Mouse (Mus musculus): ENCODE measurements around the gene Olfr1358. TPM values are rescaled to one million over a fixed set of nuclear protein-coding genes. Genes with fewer than 3 reads are reported as not detected.
"Not testable (repeated sequence)": the region's sequence is repeated elsewhere in the genome, so short reads cannot be mapped to it uniquely, and the experiment has no call there.

The Olfr1358 gene
- polyA plus RNA-seq, 1 experiment from 2014 or later = not detected

DNA sequence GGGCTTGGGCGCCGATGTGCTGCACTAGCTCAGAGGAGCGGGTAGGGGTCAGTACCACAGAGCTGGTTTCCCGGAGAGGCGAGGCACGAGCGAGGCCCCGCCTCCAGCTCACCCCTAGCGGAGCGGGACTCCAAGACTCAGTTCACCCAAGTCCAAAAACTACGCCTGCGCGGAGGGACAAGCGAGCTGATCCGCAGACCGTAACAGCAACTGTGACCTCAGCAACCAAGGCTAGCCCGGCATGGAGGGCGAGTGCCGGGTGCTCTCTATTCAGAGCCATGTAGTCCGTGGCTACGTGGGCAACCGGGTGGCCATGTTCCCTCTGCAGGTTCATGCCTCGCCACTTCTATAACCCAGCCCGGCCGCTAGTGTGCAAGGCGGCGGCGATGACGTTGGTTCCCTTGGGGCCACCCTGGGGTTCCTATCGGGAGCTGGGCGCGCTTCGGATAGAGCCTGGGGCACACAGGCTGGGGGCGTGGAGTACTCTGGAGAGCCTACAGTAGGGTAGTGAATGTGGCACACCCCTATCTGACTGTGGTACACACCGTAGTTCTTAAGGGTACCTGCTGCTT, 35.2 kb upstream of the Olfr1358 start:
- H3K4me1 ChIP-seq (ENCODE audit: control insufficient read depth, insufficient read depth, low read length) = peaks cover 5% of the 10 kb centered on the region; the same call in 1 of the 2 replicates
- WGBS (ENCODE audit: insufficient replicate concordance) = under 1% methylated on average over 35 of the region's 35 CpGs
- H3K9ac ChIP-seq (ENCODE audit: low read depth, low read length) = peak overlapping the region; percentile 56
- peaks cover 13% of the 10 kb centered on the region for H3K27me3 ChIP-seq (ENCODE audit: control insufficient read depth, insufficient read depth, low read length)
- H3K27ac ChIP-seq (ENCODE audit: low read depth, low read length) = no peak overlapping the region
- H3K9me3 ChIP-seq (replicated peaks; ENCODE audit: control insufficient read depth, low read length) = no peaks in the 10 kb centered on the region
- H3K4me3 ChIP-seq (ENCODE audit: low read depth, low read length) = peak overlapping the region; percentile 54
- no peaks in the 10 kb centered on the region for H3K36me3 ChIP-seq (ENCODE audit: control insufficient read depth, insufficient read depth, low read length)
- peak overlapping the region; percentile 91 for H3K4me2 ChIP-seq
- ATAC-seq (replicated peaks; ENCODE audit: insufficient number of reproducible peaks, low FRiP score, low TSS enrichment) = peak; percentile 91

DNA sequence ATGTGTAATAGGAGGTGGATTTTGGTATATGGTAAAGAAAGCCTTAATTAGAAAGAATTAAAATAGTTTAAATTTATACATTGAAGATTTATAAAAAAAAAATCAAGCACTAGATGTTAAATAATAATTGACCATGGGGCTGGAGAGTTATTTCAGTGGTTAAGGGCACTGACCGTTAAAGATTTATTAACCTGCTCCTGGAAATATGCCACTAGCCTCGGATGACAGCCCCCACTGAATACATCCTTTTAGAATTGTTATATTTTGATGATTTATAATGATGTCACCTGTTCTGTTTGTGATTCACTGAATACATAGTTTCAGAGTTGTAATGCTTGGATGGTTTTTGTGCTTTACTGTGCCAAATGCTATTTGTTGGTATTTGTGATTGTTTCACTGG, 31.9 kb upstream of the Olfr1358 start:
- H3K27me3 ChIP-seq (ENCODE audit: control insufficient read depth, insufficient read depth, low read length) = peaks cover 22% of the 10 kb centered on the region
- H3K36me3 ChIP-seq (ENCODE audit: control insufficient read depth, insufficient read depth, low read length); H3K9ac ChIP-seq (ENCODE audit: low read depth, low read length); H3K4me1 ChIP-seq (ENCODE audit: control insufficient read depth, insufficient read depth, low read length); H3K27ac ChIP-seq (ENCODE audit: low read depth, low read length); H3K9me3 ChIP-seq (replicated peaks; ENCODE audit: control insufficient read depth, low read length); H3K4me2 ChIP-seq; H3K4me3 ChIP-seq (ENCODE audit: low read depth, low read length); ATAC-seq (replicated peaks; ENCODE audit: insufficient number of reproducible peaks, low FRiP score, low TSS enrichment): not testable (repeated sequence)
- WGBS (ENCODE audit: insufficient replicate concordance) = 71% methylated on average over 2 of the region's 2 CpGs

DNA sequence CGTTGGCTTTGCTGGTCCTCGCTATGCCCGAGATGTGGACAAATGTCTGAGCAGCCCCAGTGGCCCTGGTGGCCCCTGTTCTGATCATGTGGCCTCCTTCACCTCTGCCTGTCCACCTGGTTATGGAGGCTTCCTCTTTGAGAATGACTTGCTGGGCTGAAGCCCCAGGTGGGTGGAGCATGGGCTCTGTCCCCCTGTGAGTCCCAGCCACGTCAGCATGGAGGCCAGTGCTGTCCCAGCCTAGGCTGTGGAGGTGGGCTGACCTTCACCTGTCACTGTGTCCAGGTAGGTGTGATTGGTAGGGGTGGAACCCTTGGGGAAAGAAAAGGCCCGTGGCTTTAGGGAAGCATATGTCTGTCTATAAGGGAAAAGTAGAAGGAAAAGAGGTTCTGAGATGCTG, 30.4 kb upstream of the Olfr1358 start:
- ATAC-seq (replicated peaks; ENCODE audit: insufficient number of reproducible peaks, low FRiP score, low TSS enrichment) = no peak
- H3K4me1 ChIP-seq (ENCODE audit: control insufficient read depth, insufficient read depth, low read length) = no peaks in the 10 kb centered on the region

DNA sequence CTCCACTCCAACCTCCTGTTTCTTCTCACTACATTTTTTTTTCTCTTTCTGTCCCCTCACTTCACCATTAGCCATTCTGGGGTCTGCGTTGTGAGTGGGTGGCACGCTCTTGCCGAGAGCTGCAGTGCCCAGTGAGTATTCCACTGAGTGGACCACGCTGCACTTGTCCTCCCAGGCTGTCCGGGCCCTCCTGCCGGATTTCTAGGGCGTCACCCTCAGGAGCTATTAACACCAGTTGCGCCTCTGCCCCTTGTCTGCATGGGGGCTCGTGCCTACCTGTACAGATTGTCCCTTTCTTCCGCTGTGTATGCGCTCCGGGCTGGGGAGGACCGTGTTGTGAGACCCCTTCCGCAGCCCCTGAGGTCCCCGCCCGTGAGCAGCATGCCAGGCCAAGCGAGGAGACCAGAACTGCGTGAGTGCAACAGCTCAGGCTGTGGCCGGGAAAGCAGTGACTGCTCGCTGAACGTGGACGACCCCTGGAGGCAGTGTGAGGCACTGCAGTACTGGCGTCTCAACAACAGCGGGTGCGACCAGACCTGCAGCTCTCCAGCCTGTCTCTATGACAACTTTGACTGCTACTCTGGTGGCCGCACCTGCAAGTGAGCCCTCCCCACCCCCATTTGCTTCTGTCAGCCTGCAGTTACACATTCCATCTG, 29.7 kb upstream of the Olfr1358 start:
- 11% methylated on average over 26 of the region's 26 CpGs for WGBS (ENCODE audit: insufficient replicate concordance)
- peak; percentile 66 for ATAC-seq (replicated peaks; ENCODE audit: insufficient number of reproducible peaks, low FRiP score, low TSS enrichment)
- Histone ChIP-seq H3K4me1 (ENCODE audit: control insufficient read depth, insufficient read depth, low read length) (no peaks in the 10 kb centered on the region), H3K27me3 (ENCODE audit: control insufficient read depth, insufficient read depth, low read length) (peaks cover 21% of the 10 kb centered on the region), H3K9me3 (replicated peaks; ENCODE audit: control insufficient read depth, low read length) (no peaks in the 10 kb centered on the region), H3K9ac (ENCODE audit: low read depth, low read length) (peak overlapping the region; percentile 34; the same call in 1 of the 2 replicates), H3K4me2 (peak overlapping the region; percentile 66), H3K36me3 (ENCODE audit: control insufficient read depth, insufficient read depth, low read length) (no peaks in the 10 kb centered on the region), H3K4me3 (ENCODE audit: low read depth, low read length) (peak overlapping the region; percentile 25), H3K27ac (ENCODE audit: low read depth, low read length) (no peak overlapping the region)

More for the DNA sequence above, 30.4 kb upstream of the Olfr1358 start:
- Histone ChIP-seq H3K9me3 (replicated peaks; ENCODE audit: control insufficient read depth, low read length) (no peaks in the 10 kb centered on the region), H3K36me3 (ENCODE audit: control insufficient read depth, insufficient read depth, low read length) (no peaks in the 10 kb centered on the region), H3K4me3 (ENCODE audit: low read depth, low read length) (no peak overlapping the region), H3K27me3 (ENCODE audit: control insufficient read depth, insufficient read depth, low read length) (peaks cover 22% of the 10 kb centered on the region), H3K27ac (ENCODE audit: low read depth, low read length) (no peak overlapping the region), H3K4me2 (no peak overlapping the region), H3K9ac (ENCODE audit: low read depth, low read length) (no peak overlapping the region)
- WGBS (ENCODE audit: insufficient replicate concordance) = 68% methylated on average over 5 of the region's 5 CpGs

DNA sequence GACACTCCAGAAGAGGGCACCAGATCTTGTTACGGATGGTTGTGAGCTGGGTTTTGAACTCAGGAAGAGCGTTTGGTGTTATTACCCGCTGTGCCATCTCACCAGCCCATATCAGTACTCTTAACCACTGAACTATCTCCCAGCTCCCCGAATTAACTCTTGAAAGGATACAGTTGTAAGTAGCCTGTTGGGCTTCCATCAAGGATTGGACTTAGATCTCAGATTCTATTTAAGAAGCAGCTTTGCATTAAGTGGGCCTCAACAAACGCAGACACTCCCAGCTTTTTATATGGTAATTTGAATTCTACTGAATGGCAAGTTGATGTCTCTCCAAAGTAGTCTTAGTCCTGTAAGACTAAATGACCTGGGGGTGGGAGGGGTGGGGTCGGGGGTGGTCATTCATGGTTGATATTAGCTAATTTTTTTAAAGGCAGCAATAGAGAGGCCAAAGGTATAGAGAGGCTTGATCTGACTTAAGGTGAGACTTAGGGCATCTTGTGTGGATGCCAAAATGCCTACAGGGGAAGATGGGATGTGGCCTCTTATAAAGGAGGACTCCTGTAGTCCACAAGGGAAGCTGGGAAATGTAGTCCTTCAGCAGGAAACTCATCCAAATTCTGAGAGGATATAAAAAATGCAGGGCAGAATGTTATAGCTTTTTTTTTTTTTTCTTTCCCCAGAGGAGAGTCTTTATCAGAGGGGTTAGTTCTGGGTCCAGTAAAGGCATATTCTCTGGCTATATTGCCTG, 14.1 kb upstream of the Olfr1358 start:
- Histone ChIP-seq H3K27me3 (ENCODE audit: control insufficient read depth, insufficient read depth, low read length) (no peaks in the 10 kb centered on the region), H3K4me3 (ENCODE audit: low read depth, low read length) (no peak overlapping the region), H3K36me3 (ENCODE audit: control insufficient read depth, insufficient read depth, low read length) (no peaks in the 10 kb centered on the region), H3K27ac (ENCODE audit: low read depth, low read length) (no peak overlapping the region), H3K4me1 (ENCODE audit: control insufficient read depth, insufficient read depth, low read length) (no peaks in the 10 kb centered on the region), H3K9ac (ENCODE audit: low read depth, low read length) (no peak overlapping the region), H3K9me3 (replicated peaks; ENCODE audit: control insufficient read depth, low read length) (no peaks in the 10 kb centered on the region), H3K4me2 (no peak overlapping the region)
- WGBS (ENCODE audit: insufficient replicate concordance) = 70% methylated on average over 6 of the region's 6 CpGs
- no peak for ATAC-seq (replicated peaks; ENCODE audit: insufficient number of reproducible peaks, low FRiP score, low TSS enrichment)

DNA sequence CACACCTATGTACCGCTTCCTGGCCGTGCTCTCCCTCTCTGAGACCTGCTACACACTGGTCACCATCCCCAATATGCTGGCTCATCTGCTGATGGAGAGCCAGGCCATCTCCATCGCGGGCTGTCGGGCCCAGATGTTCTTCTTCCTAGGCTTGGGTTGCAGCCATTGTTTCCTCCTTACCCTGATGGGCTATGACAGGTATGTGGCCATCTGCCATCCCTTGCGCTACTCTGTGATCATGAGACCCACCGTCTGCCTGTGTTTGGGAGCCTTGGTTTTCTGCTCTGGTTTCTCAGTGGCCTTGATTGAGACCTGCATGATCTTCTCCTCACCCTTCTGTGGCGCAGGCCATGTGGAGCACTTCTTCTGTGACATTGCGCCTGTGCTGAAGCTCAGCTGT, 2.6 kb downstream of the Olfr1358 start:
- H3K4me1 ChIP-seq (ENCODE audit: control insufficient read depth, insufficient read depth, low read length) = no peaks in the 10 kb centered on the region
- no peaks in the 10 kb centered on the region for H3K9me3 ChIP-seq (replicated peaks; ENCODE audit: control insufficient read depth, low read length)
- H3K9ac ChIP-seq (ENCODE audit: low read depth, low read length) = no peak overlapping the region
- no peak overlapping the region for H3K4me2 ChIP-seq
- H3K27ac ChIP-seq (ENCODE audit: low read depth, low read length) = no peak overlapping the region
- no peaks in the 10 kb centered on the region for H3K27me3 ChIP-seq (ENCODE audit: control insufficient read depth, insufficient read depth, low read length)
- H3K36me3 ChIP-seq (ENCODE audit: control insufficient read depth, insufficient read depth, low read length) = no peaks in the 10 kb centered on the region
- ATAC-seq (replicated peaks; ENCODE audit: insufficient number of reproducible peaks, low FRiP score, low TSS enrichment) = no peak
- no peak overlapping the region for H3K4me3 ChIP-seq (ENCODE audit: low read depth, low read length)
- WGBS (ENCODE audit: insufficient replicate concordance) = 72% methylated on average over 9 of the region's 9 CpGs

DNA sequence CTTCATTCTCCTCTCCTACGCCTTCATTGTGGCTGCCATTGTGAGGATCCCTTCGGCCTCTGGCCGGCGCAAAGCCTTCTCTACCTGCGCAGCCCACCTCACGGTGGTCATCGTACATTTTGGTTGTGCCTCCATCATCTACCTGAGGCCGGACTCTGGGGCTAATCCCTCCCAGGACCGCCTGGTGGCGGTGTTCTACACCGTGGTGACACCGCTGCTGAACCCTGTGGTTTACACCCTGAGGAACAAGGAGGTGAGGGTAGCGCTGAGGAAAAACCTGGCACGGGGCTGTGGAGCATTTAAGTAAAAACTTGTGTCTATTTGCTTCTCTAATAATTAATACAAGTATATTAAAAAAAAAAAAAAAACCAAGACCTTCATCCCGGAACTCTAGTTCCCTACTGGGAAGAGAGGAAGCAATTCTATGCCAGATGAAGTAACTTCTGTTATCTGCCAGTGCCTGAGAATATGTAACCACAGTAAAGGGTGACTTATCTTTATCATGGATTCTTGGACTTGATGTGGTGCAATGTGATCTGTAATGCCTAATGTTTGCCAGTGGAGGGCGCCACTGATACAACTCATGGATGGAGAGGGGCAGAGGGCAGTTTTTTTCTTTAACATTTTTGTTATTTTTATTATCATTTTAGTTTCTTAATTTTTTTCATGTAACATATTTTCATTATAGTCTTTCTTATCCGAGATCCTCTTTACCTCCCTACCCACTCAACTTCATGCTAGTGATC, 3.2 kb downstream of the Olfr1358 start:
- ATAC-seq (replicated peaks; ENCODE audit: insufficient number of reproducible peaks, low FRiP score, low TSS enrichment) = no peak
- Histone ChIP-seq H3K9me3 (replicated peaks; ENCODE audit: control insufficient read depth, low read length) (no peaks in the 10 kb centered on the region), H3K27ac (ENCODE audit: low read depth, low read length) (no peak overlapping the region), H3K36me3 (ENCODE audit: control insufficient read depth, insufficient read depth, low read length) (no peaks in the 10 kb centered on the region), H3K9ac (ENCODE audit: low read depth, low read length) (no peak overlapping the region), H3K4me1 (ENCODE audit: control insufficient read depth, insufficient read depth, low read length) (no peaks in the 10 kb centered on the region), H3K4me2 (no peak overlapping the region), H3K4me3 (ENCODE audit: low read depth, low read length) (no peak overlapping the region), H3K27me3 (ENCODE audit: control insufficient read depth, insufficient read depth, low read length) (no peaks in the 10 kb centered on the region)
- 44% methylated on average over 17 of the region's 17 CpGs for WGBS (ENCODE audit: insufficient replicate concordance)

DNA sequence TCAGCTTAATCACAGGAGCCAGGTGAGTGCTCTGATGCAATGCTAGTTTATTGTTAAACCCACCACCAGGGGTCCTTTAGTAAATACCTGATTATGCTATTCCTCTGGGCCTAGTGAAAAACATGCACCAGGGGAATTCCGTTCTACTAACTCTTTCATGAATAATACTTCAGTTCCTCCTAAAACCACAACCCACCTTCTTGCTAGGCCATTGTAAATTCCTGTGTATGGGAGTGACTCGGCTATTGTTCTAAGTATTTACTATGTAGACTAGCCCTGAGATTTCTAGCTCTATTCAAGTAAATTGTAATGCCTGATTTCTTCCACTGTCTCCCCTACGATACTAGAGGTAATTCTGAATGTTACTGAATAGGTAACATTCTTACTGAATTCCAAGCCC, 7.8 kb downstream of the Olfr1358 start:
- H3K27me3 ChIP-seq (ENCODE audit: control insufficient read depth, insufficient read depth, low read length); H3K27ac ChIP-seq (ENCODE audit: low read depth, low read length); H3K4me3 ChIP-seq (ENCODE audit: low read depth, low read length); H3K4me2 ChIP-seq; H3K9ac ChIP-seq (ENCODE audit: low read depth, low read length); H3K9me3 ChIP-seq (replicated peaks; ENCODE audit: control insufficient read depth, low read length); H3K4me1 ChIP-seq (ENCODE audit: control insufficient read depth, insufficient read depth, low read length); H3K36me3 ChIP-seq (ENCODE audit: control insufficient read depth, insufficient read depth, low read length); ATAC-seq (replicated peaks; ENCODE audit: insufficient number of reproducible peaks, low FRiP score, low TSS enrichment): not testable (repeated sequence)
- 59% methylated on average over 3 of the region's 3 CpGs for WGBS (ENCODE audit: insufficient replicate concordance)
